Mouse (Mus musculus) left cerebral cortex, adult 2 months (tissue): ENCODE data around the gene Kctd8. TPM values are rescaled to one million over a fixed set of nuclear protein-coding genes. Genes with fewer than 3 reads are reported as not detected.

Experiments
- DNase-seq, 2 experiments: peaks; one replicate each; pipeline ENCODE4 v3.0.0; 2021 to 2022; ENCODE audit warnings: low spot score in 2 of 2, mixed read lengths in 1 of 2; ENCODE audit errors: extremely low spot score in 1 of 2
- H3K27ac ChIP-seq: fragments of 200-600 bp; 2 replicates; pipeline ENCODE4 v1.8.1; 2022
- H3K4me3 ChIP-seq: fragments of 200-600 bp; 2 replicates; pipeline ENCODE4 v1.8.1; 2022
- CTCF ChIP-seq: fragments of 200-600 bp; IDR thresholded peaks from 2 replicates; pipeline ENCODE4 v1.8.1; 2022; ENCODE audit warnings: antibody characterized with exemption, mild to moderate bottlenecking, moderate library complexity
- intact Hi-C: fragments of 180-260 bp; cut with DNase I; formaldehyde crosslinking; loops from one replicate; pipeline ENCODE4 v1.15.1; 2025
- microRNA-seq, 2 experiments: library from miRNA; unstranded; fragments of <30 nt; microRNA quantifications; one replicate each; pipeline ENCODE4 v1.2.0; 2021
- total RNA-seq, 2 experiments: library from RNA; stranded (reverse); gene quantifications; 2 replicates each; pipeline ENCODE4 v1.2.3; 2021

Gene Kctd8
- total RNA-seq, 2 experiments from 2014 or later: 8.8 to 9.1 TPM

DNA sequence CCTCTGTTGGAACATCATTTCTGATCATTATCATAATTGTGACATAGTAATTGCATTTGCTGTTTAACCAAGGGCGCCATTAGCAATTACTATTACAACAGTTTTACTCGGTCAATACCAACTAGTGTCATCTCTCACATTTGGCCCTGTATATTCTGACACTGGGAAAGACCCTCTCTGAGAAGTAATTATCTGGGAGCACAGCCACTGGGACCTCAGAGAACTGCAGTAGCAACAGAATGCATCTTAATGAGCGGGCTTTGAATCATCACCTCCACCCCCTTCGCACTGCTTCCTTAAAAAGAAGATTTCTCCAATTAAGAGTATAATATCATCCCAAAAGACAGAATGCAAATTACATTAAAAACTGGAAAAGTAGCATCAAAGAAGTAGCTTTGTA, 200.4 kb downstream of the Kctd8 start:
- H3K27ac ChIP-seq: no peak overlapping the region
- no peak for TF ChIP-seq CTCF
- no peak for DNase-seq

DNA sequence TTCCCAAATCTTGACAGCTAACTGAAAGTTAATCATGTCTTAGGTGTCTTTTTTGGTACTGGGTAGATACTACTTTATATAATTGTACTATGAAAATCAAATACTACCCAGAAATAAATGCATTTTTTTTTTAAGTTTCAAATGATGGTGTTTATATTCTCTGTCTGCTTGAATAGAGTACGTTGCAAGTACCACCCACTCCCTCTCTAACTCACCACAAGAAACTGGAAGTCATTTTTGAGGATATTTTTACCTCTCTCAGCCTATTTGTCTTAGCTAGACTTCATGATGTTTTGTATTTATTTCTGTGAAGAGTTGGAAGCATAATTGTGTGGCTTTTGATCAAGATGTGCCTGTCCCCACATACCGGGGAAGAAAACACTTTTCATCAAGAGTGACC, 232.8 kb downstream of the Kctd8 start:
- TF ChIP-seq CTCF: no peak

More for the DNA sequence above, 200.4 kb downstream of the Kctd8 start:
- intact Hi-C loops: no loop called here
- no peak overlapping the region for H3K4me3 ChIP-seq

GRCm38 (mm10) chr5:69088912-69089311, 252.6 kb downstream of the Kctd8 start:
- no peak for TF ChIP-seq CTCF

More for the DNA sequence above, 232.8 kb downstream of the Kctd8 start:
- intact Hi-C loops: no loop called here
- Histone ChIP-seq H3K27ac (no peak overlapping the region), H3K4me3 (no peak overlapping the region)
- no peak for DNase-seq

More at GRCm38 (mm10) chr5:69088912-69089311, 252.6 kb downstream of the Kctd8 start:
- Histone ChIP-seq H3K27ac (no peak overlapping the region), H3K4me3 (no peak overlapping the region)
- intact Hi-C loops: no loop called here
- no peak for DNase-seq

Small RNAs within 50 kb of the gene (microRNA-seq; reads per million reads assigned to microRNA genes)
- gene Gm24368: 0 reads per million in 2 experiments

Other genes starting within 250 kb of the Kctd8 start
- gene Yipf7, start 201.0 kb upstream of the Kctd8 start, total RNA-seq: not detected
- 10 to 100 TPM; 21.3 to 24.1 TPM for gene Guf1, start 215.2 kb upstream of the Kctd8 start, total RNA-seq